28 mouse cellular contexts compared by ENCODE assay signal in genomic region chrX:52245694-52246297, GRCm38 (mm10).
"Had no signal": no experiment of that assay in that cellular context is flagged by ENCODE, and none has a peak within 500 bp of the region (broad histone marks: within the 10 kb centered on the region; RNA-seq: fewer than 3 reads in every experiment).

No protein-coding gene starts in this region.

- DNase-seq: layer of hippocampus, postnatal 36 days; left cerebral cortex, postnatal 4 days; liver; liver, embryonic 13.5 days; liver, postnatal 0 days; lung, adult 18-20 months; lung, adult 2 months; lung, postnatal 10 days; lung, postnatal 36 days; midbrain, embryonic 14.5 days had no signal

- ATAC-seq: liver, embryonic 12.5 days; liver, postnatal 0 days; midbrain, embryonic 13.5 days; midbrain, embryonic 15.5 days; midbrain, embryonic 16.5 days had no signal

- H3K27me3 ChIP-seq: limb, embryonic 12.5 days; limb, embryonic 15.5 days; liver, embryonic 13.5 days; liver, embryonic 15.5 days; midbrain, embryonic 12.5 days; midbrain, embryonic 13.5 days; midbrain, embryonic 15.5 days had no signal

- H3K36me3 ChIP-seq: limb, embryonic 10.5 days; limb, embryonic 12.5 days; limb, embryonic 13.5 days; limb, embryonic 15.5 days; liver, embryonic 12.5 days; liver, embryonic 13.5 days; liver, embryonic 15.5 days; midbrain, embryonic 10.5 days; midbrain, embryonic 12.5 days; midbrain, embryonic 13.5 days; midbrain, embryonic 15.5 days had no signal

- H3K9me3 ChIP-seq: limb, embryonic 10.5 days; limb, embryonic 12.5 days; limb, embryonic 13.5 days; limb, embryonic 15.5 days; liver, embryonic 12.5 days; liver, embryonic 13.5 days; liver, embryonic 15.5 days; megakaryocyte, embryonic 14.5 days; midbrain, embryonic 10.5 days; midbrain, embryonic 12.5 days; midbrain, embryonic 13.5 days; midbrain, embryonic 15.5 days had no signal

- H3K9ac ChIP-seq: limb, embryonic 12.5 days; limb, embryonic 13.5 days; limb, embryonic 15.5 days; liver, embryonic 12.5 days; liver, embryonic 13.5 days; liver, embryonic 14.5 days; liver, embryonic 15.5 days; liver, postnatal 0 days; midbrain, embryonic 12.5 days; midbrain, embryonic 13.5 days; midbrain, embryonic 15.5 days had no signal

- H3K4me1 ChIP-seq: limb, embryonic 10.5 days; limb, embryonic 12.5 days; limb, embryonic 13.5 days; limb, embryonic 15.5 days; liver, embryonic 12.5 days; liver, embryonic 13.5 days; liver, embryonic 15.5 days; megakaryocyte, embryonic 14.5 days; midbrain, embryonic 10.5 days; midbrain, embryonic 12.5 days; midbrain, embryonic 13.5 days; midbrain, embryonic 15.5 days had no signal

- H3K4me2 ChIP-seq: limb, embryonic 12.5 days; limb, embryonic 13.5 days; limb, embryonic 15.5 days; liver, embryonic 11.5 days; liver, embryonic 12.5 days; liver, embryonic 13.5 days; liver, embryonic 15.5 days; midbrain, embryonic 11.5 days; midbrain, embryonic 12.5 days; midbrain, embryonic 13.5 days; midbrain, embryonic 15.5 days had no signal

- H3K27ac ChIP-seq: left cerebral cortex, adult 2 months; limb, embryonic 10.5 days; limb, embryonic 12.5 days; limb, embryonic 13.5 days; limb, embryonic 15.5 days; liver, embryonic 12.5 days; liver, embryonic 13.5 days; liver, embryonic 14.5 days; liver, embryonic 15.5 days; macrophage; midbrain, embryonic 10.5 days; midbrain, embryonic 12.5 days; midbrain, embryonic 13.5 days; midbrain, embryonic 15.5 days had no signal

- H3K4me3 ChIP-seq: left cerebral cortex, adult 2 months; limb, embryonic 10.5 days; limb, embryonic 12.5 days; limb, embryonic 13.5 days; limb, embryonic 15.5 days; liver, embryonic 12.5 days; liver, embryonic 13.5 days; liver, embryonic 15.5 days; megakaryocyte, embryonic 14.5 days; midbrain, embryonic 10.5 days; midbrain, embryonic 12.5 days; midbrain, embryonic 13.5 days; midbrain, embryonic 15.5 days; myocyte had no signal
